14 mouse cellular contexts compared by ENCODE assay signal in the genomic region with DNA sequence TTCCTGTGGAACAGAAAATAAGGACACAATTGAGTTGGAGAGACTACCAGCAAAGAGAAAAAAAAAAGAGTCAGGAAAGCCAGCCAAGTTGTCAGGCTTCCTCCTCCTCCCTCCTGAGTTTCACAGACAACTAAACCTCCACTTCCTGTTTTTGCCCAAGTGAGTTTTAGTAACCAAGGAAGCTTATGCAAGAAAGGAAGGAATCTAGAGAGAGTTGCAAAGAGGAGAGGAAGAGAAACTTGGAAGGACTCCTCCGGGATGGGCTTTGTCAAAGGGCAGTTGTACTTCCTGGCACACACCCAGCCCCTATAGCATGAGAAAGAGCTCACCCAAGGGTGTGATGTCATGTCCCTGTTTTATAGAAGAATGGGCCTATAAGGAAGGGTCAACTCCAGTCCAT. TPM values are rescaled to one million over a fixed set of nuclear protein-coding genes. Genes with fewer than 3 reads are reported as not detected.
DNase-seq lines count a peak whose midpoint lies in the region; ATAC-seq and TF ChIP-seq lines count a peak whose summit lies in the region.
"Had no signal": no experiment of that assay in that cellular context is flagged by ENCODE, and none has a peak within 500 bp of the region (broad histone marks: within the 10 kb centered on the region; RNA-seq: fewer than 3 reads in every experiment).

No protein-coding gene starts in this region.

- H3K27me3 ChIP-seq in embryonic facial prominence, embryonic 14.5 days (replicated peaks; ENCODE audit: control insufficient read depth, insufficient read depth, low read length) = no peaks in the 10 kb centered on the region
- H3K27me3 ChIP-seq in embryonic facial prominence, embryonic 10.5 days (replicated peaks; ENCODE audit: low read depth, poor library complexity, severe bottlenecking) = no peaks in the 10 kb centered on the region
- H3K27me3 ChIP-seq in liver, adult 2 months (ENCODE audit: control insufficient read depth, insufficient read depth, low read length) = no peaks in the 10 kb centered on the region
- H3K27me3 ChIP-seq: embryonic facial prominence, embryonic 13.5 days; hindbrain, embryonic 13.5 days had no signal

- H3K9me3 ChIP-seq in embryonic facial prominence, embryonic 14.5 days (ENCODE audit: control insufficient read depth, low read length) = no peaks in the 10 kb centered on the region
- no peaks in the 10 kb centered on the region for H3K9me3 ChIP-seq in embryonic facial prominence, embryonic 10.5 days
- H3K9me3 ChIP-seq: embryonic facial prominence, embryonic 13.5 days; hindbrain, embryonic 13.5 days had no signal

- H3K9ac ChIP-seq in embryonic facial prominence, embryonic 14.5 days (ENCODE audit: low read depth, low read length) = no peak overlapping the region
- H3K9ac ChIP-seq in liver, adult 2 months (ENCODE audit: low read depth, low read length) = no peak overlapping the region
- H3K9ac ChIP-seq: embryonic facial prominence, embryonic 13.5 days; hindbrain, embryonic 13.5 days had no signal

- H3K4me2 ChIP-seq in embryonic facial prominence, embryonic 14.5 days (ENCODE audit: low read depth, low read length) = no peak overlapping the region
- H3K4me2 ChIP-seq: embryonic facial prominence, embryonic 13.5 days; hindbrain, embryonic 13.5 days had no signal

- ATAC-seq in embryonic facial prominence, embryonic 14.5 days (ENCODE audit: low read depth) = no peak
- ATAC-seq in erythroblast, adult 5-6 weeks (replicated peaks; ENCODE audit: low FRiP score, poor library complexity, severe bottlenecking) = no peak

- WGBS in embryonic facial prominence, embryonic 14.5 days = 65% methylated on average over 1 of the region's 1 CpGs
- 60% methylated on average over 1 of the region's 1 CpGs for WGBS in embryonic facial prominence, embryonic 10.5 days
- 64% methylated on average over 1 of the region's 1 CpGs for WGBS in liver, adult 2 months

- DNase-seq in embryonic facial prominence, embryonic 14.5 days (ENCODE audit: low spot score) = peak; percentile 5
- DNase-seq in embryonic facial prominence, embryonic 10.5 days (ENCODE audit: low spot score) = no peak
- peak; percentile 41 for DNase-seq in liver, adult 2 months (ENCODE audit: extremely low read depth, low read depth, low spot score)
- DNase-seq in liver = no peak
- DNase-seq in heart, postnatal 4 days = peak; percentile 34
- peak; percentile 44 for DNase-seq in skeletal muscle tissue, adult 2 months (ENCODE audit: low read depth, low spot score)
- DNase-seq in spleen, postnatal 10 days (ENCODE audit: low spot score in 2 of 2) = no peak

- no peaks in the 10 kb centered on the region for H3K79me2 ChIP-seq in liver, adult 2 months (ENCODE audit: control insufficient read depth, insufficient read depth, low read length)

- TF ChIP-seq CTCF in liver, adult 2 months (IDR thresholded peaks at IDR 0.05; ENCODE audit: low read depth, low read length) = no peak

- no peak for TF ChIP-seq POLR2A in liver, adult 2 months (IDR thresholded peaks at IDR 0.05; ENCODE audit: extremely low read depth, insufficient read depth, low read length)

- no peaks in the 10 kb centered on the region for H3K4me1 ChIP-seq in embryonic facial prominence, embryonic 14.5 days (ENCODE audit: control insufficient read depth, insufficient read depth, low read length)
- H3K4me1 ChIP-seq in embryonic facial prominence, embryonic 10.5 days = no peaks in the 10 kb centered on the region
- H3K4me1 ChIP-seq in liver, adult 2 months (ENCODE audit: control insufficient read depth, insufficient read depth, low read length) = no peaks in the 10 kb centered on the region
- H3K4me1 ChIP-seq: embryonic facial prominence, embryonic 13.5 days; hindbrain, embryonic 13.5 days had no signal

- no peak overlapping the region for H3K4me3 ChIP-seq in embryonic facial prominence, embryonic 14.5 days (ENCODE audit: low read depth, low read length)
- no peak overlapping the region for H3K4me3 ChIP-seq in embryonic facial prominence, embryonic 10.5 days
- H3K4me3 ChIP-seq in liver, adult 2 months (ENCODE audit: insufficient read depth, low read depth, low read length) = no peak overlapping the region
- H3K4me3 ChIP-seq: embryonic facial prominence, embryonic 13.5 days; hindbrain, embryonic 13.5 days had no signal

- no peaks in the 10 kb centered on the region for H3K36me3 ChIP-seq in embryonic facial prominence, embryonic 14.5 days (ENCODE audit: control insufficient read depth, insufficient read depth, low read length)
- no peaks in the 10 kb centered on the region for H3K36me3 ChIP-seq in embryonic facial prominence, embryonic 10.5 days (replicated peaks)
- no peaks in the 10 kb centered on the region for H3K36me3 ChIP-seq in liver, adult 2 months (ENCODE audit: control insufficient read depth, insufficient read depth, low read length)
- H3K36me3 ChIP-seq: embryonic facial prominence, embryonic 13.5 days; hindbrain, embryonic 13.5 days had no signal

- no peak overlapping the region for H3K27ac ChIP-seq in embryonic facial prominence, embryonic 14.5 days (replicated peaks; ENCODE audit: low read depth, low read length)
- no peak overlapping the region for H3K27ac ChIP-seq in embryonic facial prominence, embryonic 10.5 days (replicated peaks)
- H3K27ac ChIP-seq in liver, adult 2 months (replicated peaks; ENCODE audit: insufficient read depth, low read depth, low read length) = no peak overlapping the region
- H3K27ac ChIP-seq: embryonic facial prominence, embryonic 13.5 days; hindbrain, embryonic 13.5 days had no signal

RNA-seq across cellular contexts. Expression of gene Klk12, which starts 20.9 kb away (rescaled TPM):
- polyA plus RNA-seq in embryonic facial prominence, embryonic 14.5 days (2014; fragmentation: Nextera tagmentation; extraction: Ambion mirVana) = 0.37 and 0.65 TPM in 2 replicates
- polyA plus RNA-seq in embryonic facial prominence, embryonic 10.5 days (2016; fragmentation: Nextera tagmentation; extraction: Ambion mirVana) = not detected in 2 replicates
- not detected in 2 replicates for total RNA-seq in liver, adult 2 months (2014; rRNA removed)
- not detected in 2 replicates for polyA plus RNA-seq in liver, adult 2 months (2012; rRNA removed)
- not detected for total RNA-seq in heart, postnatal 4 days (2021)
- total RNA-seq in erythroblast, adult 5-6 weeks (2015; ENCODE audit: low replicate concordance) = not detected in 2 replicates
- total RNA-seq in erythroblast, adult 5-6 weeks (2017; ENCODE audit: low replicate concordance) = not detected in 2 replicates
- polyA plus RNA-seq: C2C12; hindbrain, embryonic 13.5 days; limb, embryonic 14.5 days; neural tube, embryonic 11.5 days had no signal

RNA-seq across cellular contexts. Expression of gene Klk11, which starts 26.6 kb away (rescaled TPM):
- polyA plus RNA-seq in embryonic facial prominence, embryonic 14.5 days (2014; fragmentation: Nextera tagmentation; extraction: Ambion mirVana) = 3.2 and 5.3 TPM in 2 replicates
- polyA plus RNA-seq in embryonic facial prominence, embryonic 10.5 days (2016; fragmentation: Nextera tagmentation; extraction: Ambion mirVana) = 0.11 TPM in 1 of 2 replicates, not detected in the other
- not detected in 2 replicates for total RNA-seq in liver, adult 2 months (2014; rRNA removed)
- not detected in 2 replicates for polyA plus RNA-seq in liver, adult 2 months (2012; rRNA removed)
- total RNA-seq in heart, postnatal 4 days (2021) = not detected
- total RNA-seq in erythroblast, adult 5-6 weeks (2015; ENCODE audit: low replicate concordance) = not detected in 2 replicates
- total RNA-seq in erythroblast, adult 5-6 weeks (2017; ENCODE audit: low replicate concordance) = not detected in 2 replicates
- polyA plus RNA-seq: C2C12; hindbrain, embryonic 13.5 days; neural tube, embryonic 11.5 days had no signal

RNA-seq across cellular contexts. Expression of gene Klk10, which starts 33.0 kb away (rescaled TPM):
- 8.8 and 17.2 TPM in 2 replicates for polyA plus RNA-seq in embryonic facial prominence, embryonic 14.5 days (2014; fragmentation: Nextera tagmentation; extraction: Ambion mirVana)
- polyA plus RNA-seq in embryonic facial prominence, embryonic 10.5 days (2016; fragmentation: Nextera tagmentation; extraction: Ambion mirVana) = 0.25 and 0.39 TPM in 2 replicates
- not detected in 2 replicates for total RNA-seq in liver, adult 2 months (2014; rRNA removed)
- not detected in 2 replicates for polyA plus RNA-seq in liver, adult 2 months (2012; rRNA removed)
- total RNA-seq in heart, postnatal 4 days (2021) = not detected
- not detected in 2 replicates for total RNA-seq in erythroblast, adult 5-6 weeks (2015; ENCODE audit: low replicate concordance)
- total RNA-seq in erythroblast, adult 5-6 weeks (2017; ENCODE audit: low replicate concordance) = not detected in 2 replicates
- polyA plus RNA-seq: hindbrain, embryonic 13.5 days; neural tube, embryonic 11.5 days had no signal

RNA-seq across cellular contexts. Expression of gene Klk13, which starts 35.4 kb away (rescaled TPM):
- 1.8 and 3.0 TPM in 2 replicates for polyA plus RNA-seq in embryonic facial prominence, embryonic 14.5 days (2014; fragmentation: Nextera tagmentation; extraction: Ambion mirVana)
- 0.24 and 0.56 TPM in 2 replicates for polyA plus RNA-seq in embryonic facial prominence, embryonic 10.5 days (2016; fragmentation: Nextera tagmentation; extraction: Ambion mirVana)
- not detected in 2 replicates for total RNA-seq in liver, adult 2 months (2014; rRNA removed)
- not detected in 2 replicates for polyA plus RNA-seq in liver, adult 2 months (2012; rRNA removed)
- not detected for total RNA-seq in heart, postnatal 4 days (2021)
- not detected in 2 replicates for total RNA-seq in erythroblast, adult 5-6 weeks (2015; ENCODE audit: low replicate concordance)
- not detected in 2 replicates for total RNA-seq in erythroblast, adult 5-6 weeks (2017; ENCODE audit: low replicate concordance)
- polyA plus RNA-seq: C2C12; neural tube, embryonic 11.5 days had no signal

RNA-seq across cellular contexts. Expression of gene Klk9, which starts 43.9 kb away (rescaled TPM):
- polyA plus RNA-seq in embryonic facial prominence, embryonic 14.5 days (2014; fragmentation: Nextera tagmentation; extraction: Ambion mirVana) = 0.28 and 0.49 TPM in 2 replicates
- polyA plus RNA-seq in embryonic facial prominence, embryonic 10.5 days (2016; fragmentation: Nextera tagmentation; extraction: Ambion mirVana) = 0.10 and 0.16 TPM in 2 replicates
- not detected in 2 replicates for total RNA-seq in liver, adult 2 months (2014; rRNA removed)
- not detected in 2 replicates for polyA plus RNA-seq in liver, adult 2 months (2012; rRNA removed)
- not detected for total RNA-seq in heart, postnatal 4 days (2021)
- total RNA-seq in erythroblast, adult 5-6 weeks (2015; ENCODE audit: low replicate concordance) = not detected in 2 replicates
- total RNA-seq in erythroblast, adult 5-6 weeks (2017; ENCODE audit: low replicate concordance) = not detected in 2 replicates
- polyA plus RNA-seq: neural tube, embryonic 11.5 days; stomach, embryonic 14.5 days had no signal

Comparison
In these comparisons a context has a peak if more than half of its experiments do, and no peak if none do; other contexts are left out.
1. DNase-seq: peak in embryonic facial prominence, embryonic 14.5 days (single experiment), liver, adult 2 months (single experiment), heart, postnatal 4 days (single experiment) and skeletal muscle tissue, adult 2 months (single experiment); none in embryonic facial prominence, embryonic 10.5 days (single experiment), liver (single experiment) and spleen, postnatal 10 days (0 of 2).